Mouse (Mus musculus): Measurements from ENCODE around the gene Tbc1d9. TPM values are rescaled to one million over a fixed set of nuclear protein-coding genes. Genes with fewer than 3 reads are reported as not detected.

Gene Tbc1d9
- 7.1 to 9.1 TPM (median 7.6 TPM) in 4 replicates for total RNA-seq (2023; ENCODE audit: inconsistent age)

GRCm38 (mm10) chr8:83165235-83165930 lies at the start of gene Tbc1d9:
Tbc1d9 (plus strand) TSS chr8:83165352.

DNA sequence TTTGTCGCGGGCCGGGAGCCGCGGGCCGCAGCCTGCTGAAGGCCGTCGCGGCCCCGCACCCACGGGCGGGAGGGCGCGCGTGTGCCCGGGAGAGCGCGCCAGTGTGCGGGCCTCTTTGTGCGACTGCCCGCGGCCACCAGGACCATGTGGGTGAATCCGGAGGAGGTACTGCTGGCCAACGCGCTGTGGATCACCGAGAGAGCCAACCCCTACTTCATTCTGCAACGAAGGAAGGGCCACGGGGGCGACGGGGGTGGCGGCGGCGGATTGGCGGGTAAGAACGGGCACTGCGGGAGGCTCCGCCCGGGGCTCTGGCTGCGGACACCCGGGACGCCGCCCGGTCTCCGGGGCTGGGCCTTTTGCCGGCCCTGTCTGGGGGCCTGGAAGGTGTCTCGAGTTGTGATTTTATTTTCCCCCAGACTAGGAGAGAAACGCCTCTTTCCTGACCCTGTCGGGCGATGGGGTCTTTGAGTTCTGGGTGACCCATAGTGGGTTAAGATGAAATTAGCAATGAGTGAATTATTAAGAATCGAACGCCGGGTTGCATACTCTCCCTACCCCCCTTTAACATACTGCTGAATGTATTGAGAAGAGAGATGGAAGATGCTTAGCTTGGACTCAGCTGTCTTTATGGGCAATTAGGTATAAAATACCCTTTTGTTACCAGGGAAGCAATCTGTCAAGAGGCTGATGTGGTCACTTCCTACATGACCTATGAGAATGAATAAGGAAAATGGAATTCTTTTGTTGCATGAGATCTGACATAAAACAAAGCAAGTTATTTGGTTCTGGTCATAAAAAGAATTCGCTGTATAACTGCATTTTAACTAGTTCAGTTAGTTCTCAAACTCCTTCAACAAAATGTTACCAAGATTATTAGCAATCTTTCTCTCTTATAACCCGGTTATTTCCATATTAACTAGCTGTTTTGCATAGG lies 1.0 kb downstream of the Tbc1d9 start, which contains the start of gene Gm10645:
TSS of gene Gm10645 (minus strand) at position 240 of the 937 bp plus-strand sequence.

DNA sequence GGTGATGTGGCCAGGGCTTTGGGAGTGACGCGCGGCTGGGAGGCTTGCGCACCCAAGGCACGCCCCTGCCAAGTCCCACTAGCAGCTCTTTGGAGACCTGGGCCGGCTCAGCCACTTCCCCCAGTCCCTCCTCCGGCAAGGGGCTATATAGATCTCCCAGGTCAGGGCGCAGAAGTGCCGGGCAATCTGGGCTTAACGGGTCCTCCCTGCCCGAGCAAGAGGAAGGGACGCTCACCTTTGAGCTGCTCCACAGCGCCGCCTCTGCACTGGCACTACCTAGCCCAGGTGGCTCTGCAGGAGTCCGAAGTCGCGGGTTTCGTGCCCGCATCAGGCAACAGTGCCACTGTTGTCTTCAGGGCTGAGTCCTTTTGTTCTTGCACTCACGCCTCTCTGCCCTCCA lies 125.0 kb downstream of the Tbc1d9 start, which contains the start of gene Ucp1:
TSS of gene Ucp1 (plus strand) at position 177 of the 400 bp plus-strand sequence.

Other genes with a start within 250 kb of the Tbc1d9 start
- gene Gm10645, start 818 bp downstream of the Tbc1d9 start, total RNA-seq (2023; ENCODE audit: inconsistent age) = 0.48 to 1.7 TPM (median 1.0 TPM) in 3 of 4 replicates, not detected in the other
- not detected in 4 replicates for gene Ucp1, start 125.0 kb downstream of the Tbc1d9 start, total RNA-seq (2023; ENCODE audit: inconsistent age)
- gene Elmod2, start 167.1 kb downstream of the Tbc1d9 start, total RNA-seq (2023; ENCODE audit: inconsistent age) = 10.8 to 16.8 TPM (median 13.8 TPM) in 4 replicates
- not detected in 4 replicates for gene Mgat4d, start 183.1 kb downstream of the Tbc1d9 start, total RNA-seq (2023; ENCODE audit: inconsistent age)
- not detected in 4 replicates for gene Clgn, start 224.5 kb downstream of the Tbc1d9 start, total RNA-seq (2023; ENCODE audit: inconsistent age)

All from B cell, adult (primary cell).